Comparison of ENCODE assay signal across 18 mouse cellular contexts in the genomic region with DNA sequence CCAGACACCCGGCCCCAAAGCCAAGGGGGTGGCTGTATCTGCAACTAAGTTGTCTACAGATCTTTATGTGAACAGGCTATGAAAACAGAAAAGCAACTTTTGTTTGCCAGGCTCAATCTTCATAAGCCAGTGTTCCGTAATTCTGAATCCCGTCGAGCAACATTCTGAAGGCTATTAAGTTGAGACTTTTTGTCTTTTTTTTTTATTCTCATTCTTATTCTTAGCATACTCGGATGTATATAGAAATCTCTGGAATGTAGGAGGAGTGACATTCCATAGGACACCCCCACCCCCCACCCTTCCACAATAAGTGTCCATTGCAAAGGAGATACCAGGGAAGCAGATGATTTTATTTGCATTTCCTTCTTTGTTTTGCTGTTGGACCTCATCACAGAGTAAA.
DNase-seq lines count a peak whose midpoint lies in the region; ATAC-seq and TF ChIP-seq lines count a peak whose summit lies in the region.
"Had no signal": no experiment of that assay in that cellular context is flagged by ENCODE, and none has a peak within 500 bp of the region (broad histone marks: within the 10 kb centered on the region; RNA-seq: fewer than 3 reads in every experiment).

No protein-coding gene starts in this region.

- no peak for ATAC-seq in lung, embryonic 16.5 days (ENCODE audit: low read depth)
- ATAC-seq: hindbrain, postnatal 0 days; midbrain, embryonic 15.5 days had no signal

- DNase-seq in kidney, adult 2 months = no peak
- no peak for DNase-seq in kidney, postnatal 14 days
- no peak for DNase-seq in lung, adult 2 months
- no peak for DNase-seq in embryo, embryonic 10 days (ENCODE audit: low spot score)
- no peak for DNase-seq in right cerebral cortex, postnatal 10 days (ENCODE audit: low spot score in 2 of 2)
- DNase-seq: adrenal gland, adult 2 months; cerebellum, adult 9-10 months; kidney, postnatal 25 days; lung, adult 18-20 months; thymus, postnatal 14 days had no signal

- H3K27ac ChIP-seq in kidney, adult 2 months (ENCODE audit: insufficient read depth, low read depth, low read length) = peak overlapping the region; percentile 9; the same call in 1 of the 2 replicates
- peak overlapping the region; percentile 82 for H3K27ac ChIP-seq in lung, embryonic 16.5 days (ENCODE audit: low read length)
- peak overlapping the region; percentile 97 for H3K27ac ChIP-seq in embryonic fibroblast, embryonic 13.5 days (ENCODE audit: insufficient read depth, low read length)
- H3K27ac ChIP-seq: heart, embryonic 13.5 days; hindbrain, postnatal 0 days; midbrain, embryonic 15.5 days had no signal

- no peak for TF ChIP-seq POLR2A in kidney, adult 2 months (IDR thresholded peaks at IDR 0.05; ENCODE audit: low read depth, low read length)
- TF ChIP-seq POLR2A in lung, adult 2 months (IDR thresholded peaks at IDR 0.05; ENCODE audit: borderline replicate concordance, extremely low read depth, low read depth, low read length) = no peak
- TF ChIP-seq POLR2A in embryonic fibroblast, embryonic 13.5 days (IDR thresholded peaks at IDR 0.05; ENCODE audit: low read depth, low read length) = no peak

- WGBS in kidney, adult 2 months = 46% methylated on average over 5 of the region's 5 CpGs
- 29% methylated on average over 5 of the region's 5 CpGs for WGBS in lung, embryonic 16.5 days
- 57% methylated on average over 5 of the region's 5 CpGs for WGBS in lung, adult 2 months

- H3K9ac ChIP-seq in lung, embryonic 16.5 days (ENCODE audit: low read length) = no peak overlapping the region
- H3K9ac ChIP-seq: heart, embryonic 13.5 days; midbrain, embryonic 15.5 days had no signal

- no peaks in the 10 kb centered on the region for H3K9me3 ChIP-seq in lung, embryonic 16.5 days (ENCODE audit: control insufficient read depth, low read length)
- H3K9me3 ChIP-seq: heart, embryonic 13.5 days; megakaryocyte, embryonic 14.5 days; midbrain, embryonic 15.5 days had no signal

- TF ChIP-seq CTCF in kidney, adult 2 months (conservative IDR thresholded peaks at IDR 0.05; ENCODE audit: insufficient read depth, insufficient read length, low read depth, low read length) = no peak
- no peak for TF ChIP-seq CTCF in lung, adult 2 months (IDR thresholded peaks at IDR 0.05; ENCODE audit: insufficient read depth, low read length)
- no peak for TF ChIP-seq CTCF in embryonic fibroblast, embryonic 13.5 days (IDR thresholded peaks at IDR 0.05; ENCODE audit: borderline replicate concordance, insufficient read depth, low read length)

- H3K36me3 ChIP-seq in kidney, adult 2 months (ENCODE audit: control insufficient read depth, insufficient read depth, low read length) = no peaks in the 10 kb centered on the region
- H3K36me3 ChIP-seq in lung, embryonic 16.5 days (ENCODE audit: control insufficient read depth, insufficient read depth, low read length) = no peaks in the 10 kb centered on the region
- H3K36me3 ChIP-seq: heart, embryonic 13.5 days; midbrain, embryonic 15.5 days had no signal

- no peak overlapping the region for H3K4me3 ChIP-seq in kidney, adult 2 months (ENCODE audit: insufficient read depth, low read depth, low read length)
- no peak overlapping the region for H3K4me3 ChIP-seq in lung, embryonic 16.5 days (ENCODE audit: low read length)
- no peak overlapping the region for H3K4me3 ChIP-seq in lung, adult 2 months (replicated peaks; ENCODE audit: extremely low read depth, low read depth, low read length)
- no peak overlapping the region for H3K4me3 ChIP-seq in embryonic fibroblast, embryonic 13.5 days (ENCODE audit: insufficient read depth, low read length)
- H3K4me3 ChIP-seq: heart, embryonic 13.5 days; megakaryocyte, embryonic 14.5 days; midbrain, embryonic 15.5 days; myocyte had no signal

- no peak overlapping the region for H3K4me2 ChIP-seq in lung, embryonic 16.5 days (ENCODE audit: low read depth, low read length)
- H3K4me2 ChIP-seq: heart, embryonic 13.5 days; liver, embryonic 11.5 days; midbrain, embryonic 15.5 days had no signal

- H3K27me3 ChIP-seq in kidney, adult 2 months (replicated peaks; ENCODE audit: control insufficient read depth, insufficient read depth, low read length) = no peaks in the 10 kb centered on the region
- H3K27me3 ChIP-seq in lung, embryonic 16.5 days (ENCODE audit: control insufficient read depth, insufficient read depth, low read depth, low read length) = no peaks in the 10 kb centered on the region
- H3K27me3 ChIP-seq: heart, embryonic 13.5 days; megakaryocyte, embryonic 14.5 days; midbrain, embryonic 15.5 days had no signal

- peaks cover 17% of the 10 kb centered on the region for H3K4me1 ChIP-seq in kidney, adult 2 months (ENCODE audit: control insufficient read depth, insufficient read depth, low read length)
- peaks cover 20% of the 10 kb centered on the region for H3K4me1 ChIP-seq in lung, embryonic 16.5 days (replicated peaks; ENCODE audit: control insufficient read depth, insufficient read depth, low read length)
- H3K4me1 ChIP-seq in lung, adult 2 months (ENCODE audit: control insufficient read depth, insufficient read depth, low read length) = peaks cover 18% of the 10 kb centered on the region
- peaks cover 13% of the 10 kb centered on the region for H3K4me1 ChIP-seq in embryonic fibroblast, embryonic 13.5 days (ENCODE audit: control insufficient read depth, insufficient read depth, low read length)
- H3K4me1 ChIP-seq: megakaryocyte, embryonic 14.5 days; midbrain, embryonic 15.5 days had no signal

Comparison
In these comparisons a context has a peak if more than half of its experiments do, and no peak if none do; other contexts are left out.
1. H3K27ac ChIP-seq: peak in every context shown above with its lines; median percentile 97 in embryonic fibroblast, embryonic 13.5 days; 82 in lung, embryonic 16.5 days; 9 in kidney, adult 2 months.